Mouse (Mus musculus) CH12.LX (cell line): ENCODE data around the gene Zfp276.
A peak's percentile ranks its signal among the peaks of the same experiment; 100 is the strongest.

Experiments used
- CHD1 ChIP-seq: IDR thresholded peaks from 2 replicates; pipeline ENCODE4 v1.6.1; 2012; ENCODE audit warnings: low read depth, low read length, improper control_type of control experiment, inconsistent platforms
- CTCF ChIP-seq, 2 experiments: IDR thresholded peaks in 1 of 2; conservative IDR thresholded peaks in 1 of 2; 2 replicates each; pipeline ENCODE4 v1.5.1; 2011 to 2012; ENCODE audit warnings: low read depth in 2 of 2, low read length in 2 of 2, improper control_type of control experiment in 1 of 2, inconsistent platforms in 1 of 2, mild to moderate bottlenecking in 1 of 2, moderate library complexity in 1 of 2
- EP300 ChIP-seq: IDR thresholded peaks from 2 replicates; pipeline ENCODE4 v1.6.1; 2011; ENCODE audit warnings: low read length, improper control_type of control experiment
- ETS1 ChIP-seq: conservative IDR thresholded peaks from 2 replicates; pipeline ENCODE4 v1.6.1; 2012; ENCODE audit warnings: low read depth, mild to moderate bottlenecking, inconsistent platforms, low read length, improper control_type of control experiment, moderate library complexity
- JUND ChIP-seq: conservative IDR thresholded peaks from 2 replicates; pipeline ENCODE4 v1.6.1; 2011; ENCODE audit warnings: low read depth, low read length, improper control_type of control experiment
- KAT2A ChIP-seq: IDR thresholded peaks from 2 replicates; pipeline ENCODE4 v1.6.1; 2012; ENCODE audit warnings: low read length, improper control_type of control experiment, inconsistent platforms; ENCODE audit not compliant: insufficient replicate concordance
- MAX ChIP-seq: IDR thresholded peaks from 2 replicates; pipeline ENCODE4 v1.6.1; 2011; ENCODE audit warnings: low read length, improper control_type of control experiment
- POLR2A ChIP-seq: IDR thresholded peaks from 2 replicates; pipeline ENCODE4 v1.6.1; 2011; ENCODE audit warnings: low read depth, mild to moderate bottlenecking, improper control_type of control experiment, low read length
- POLR2AphosphoS2 ChIP-seq: IDR thresholded peaks from 2 replicates; pipeline ENCODE4 v1.6.1; 2011; ENCODE audit warnings: low read depth, low read length, improper control_type of control experiment
- UBTF ChIP-seq: IDR thresholded peaks from 2 replicates; pipeline ENCODE4 v1.6.1; 2012; ENCODE audit warnings: low read depth, mild to moderate bottlenecking, inconsistent platforms, low read length, improper control_type of control experiment, moderate library complexity
- ZKSCAN1 ChIP-seq: IDR thresholded peaks from 2 replicates; pipeline ENCODE4 v1.6.1; 2012; ENCODE audit warnings: low read depth, inconsistent platforms, low read length, improper control_type of control experiment, borderline replicate concordance
- ZMIZ1 ChIP-seq: IDR thresholded peaks from 2 replicates; pipeline ENCODE4 v1.6.1; 2012; ENCODE audit warnings: low read depth, mild to moderate bottlenecking, inconsistent platforms, low read length, improper control_type of control experiment

- TF ChIP-seq ZMIZ1 (no peak), KAT2A (no peak), CHD1 (no peak), MAX (no peak), POLR2AphosphoS2 (no peak), EP300 (no peak), ZKSCAN1 (no peak), POLR2A (no peak), UBTF (no peak), CTCF (conservative IDR thresholded peaks at IDR 0.05 in 1 of 2, IDR thresholded peaks at IDR 0.05 in 1 of 2; ENCODE audit: low read depth in 2 of 2, low read length in 2 of 2) (no peak), ETS1 (peak; percentile 38), JUND (no peak)
Measured at GRCm38 (mm10) chr8:123283991-123284390, 30.0 kb downstream of the Zfp276 start.
